Mouse (Mus musculus) liver, embryonic 14.5 days (tissue): ENCODE measurements around the gene B4galt4.

ENCODE experiments used
- CTCF ChIP-seq: IDR thresholded peaks from 2 replicates; pipeline ENCODE4 v1.5.1; 2016; ENCODE audit warnings: antibody characterized with exemption, low read depth, control low read depth
- EP300 ChIP-seq: IDR thresholded peaks from 2 replicates; pipeline ENCODE4 v1.6.1; 2016; ENCODE audit warnings: antibody characterized with exemption, low read depth

DNA sequence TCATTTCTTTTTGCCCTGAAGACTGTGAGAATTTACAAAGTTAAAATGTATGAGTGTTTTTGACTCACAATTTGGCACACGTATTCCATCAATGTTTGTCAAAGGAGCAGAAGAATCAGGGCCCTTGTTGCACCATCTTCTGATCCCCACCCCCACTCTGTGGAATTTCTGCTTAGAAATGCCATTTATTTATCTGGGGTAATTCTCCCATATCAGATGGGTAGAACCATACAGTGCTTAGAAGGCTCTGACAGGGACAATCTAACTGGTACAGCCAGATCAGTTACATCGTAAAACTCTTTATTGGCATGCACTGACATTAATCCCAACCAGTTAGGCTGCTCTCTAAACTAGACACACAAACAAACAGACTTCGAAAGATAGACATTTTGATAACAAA, 47.9 kb downstream of the B4galt4 start:
- TF ChIP-seq CTCF (no peak), EP300 (no peak)
